Mouse (Mus musculus) retina, postnatal 1 day (tissue): ENCODE measurements around the gene Eif5a.

Experiments used
- DNase-seq: peaks from one replicate; pipeline ENCODE4 v3.0.0-alpha.2; 2012

Eif5a gene

GRCm38 (mm10) chr11:69871822-69872221 is 49.9 kb downstream of the Eif5a start:
- no peak for DNase-seq

- no peak for DNase-seq
Measured at GRCm38 (mm10) chr11:69870289-69871069, 51.3 kb downstream of the Eif5a start.

GRCm38 (mm10) chr11:69867335-69867734 is 54.4 kb downstream of the Eif5a start:
- DNase-seq: no peak
